Mouse (Mus musculus): ENCODE measurements around the gene Mlana. TPM values are rescaled to one million over a fixed set of nuclear protein-coding genes. Genes with fewer than 3 reads are reported as not detected.

The Mlana gene
- polyA plus RNA-seq, 1 experiment = not detected

GRCm38 (mm10) chr19:29657558-29657957 is 40.1 kb upstream of the Mlana start:
- Histone ChIP-seq H3K4me3 (replicated peaks; ENCODE audit: insufficient read depth, low read depth, low read length) (no peak overlapping the region), H3K4me1 (ENCODE audit: control insufficient read depth, insufficient read depth, low read length) (no peaks in the 10 kb centered on the region), H3K27me3 (ENCODE audit: control insufficient read depth, insufficient read depth, low read length) (no peaks in the 10 kb centered on the region), H3K27ac (ENCODE audit: insufficient read depth, low read length) (no peak overlapping the region)
- no peak for DNase-seq
- 91% methylated on average over 2 of the region's 2 CpGs for WGBS
- no peak for TF ChIP-seq CTCF (IDR thresholded peaks at IDR 0.05; ENCODE audit: borderline replicate concordance, insufficient read depth, low read depth, low read length)
- no peak for TF ChIP-seq POLR2A (IDR thresholded peaks at IDR 0.05; ENCODE audit: borderline replicate concordance, insufficient read depth, low read length)

- Histone ChIP-seq H3K4me3 (replicated peaks; ENCODE audit: insufficient read depth, low read depth, low read length) (no peak overlapping the region), H3K27me3 (ENCODE audit: control insufficient read depth, insufficient read depth, low read length) (no peaks in the 10 kb centered on the region), H3K27ac (ENCODE audit: insufficient read depth, low read length) (no peak overlapping the region), H3K4me1 (ENCODE audit: control insufficient read depth, insufficient read depth, low read length) (no peaks in the 10 kb centered on the region)
- WGBS = 68% methylated on average over 4 of the region's 4 CpGs
- no peak for DNase-seq
- TF ChIP-seq POLR2A (IDR thresholded peaks at IDR 0.05; ENCODE audit: borderline replicate concordance, insufficient read depth, low read length) = no peak
- no peak for TF ChIP-seq CTCF (IDR thresholded peaks at IDR 0.05; ENCODE audit: borderline replicate concordance, insufficient read depth, low read depth, low read length)
These were observed 38.8 kb upstream of the Mlana start for GRCm38 (mm10) chr19:29658836-29659235.

GRCm38 (mm10) chr19:29659705-29660104 is 37.9 kb upstream of the Mlana start:
- Histone ChIP-seq H3K27ac (ENCODE audit: insufficient read depth, low read length) (no peak overlapping the region), H3K4me1 (ENCODE audit: control insufficient read depth, insufficient read depth, low read length) (no peaks in the 10 kb centered on the region), H3K27me3 (ENCODE audit: control insufficient read depth, insufficient read depth, low read length) (no peaks in the 10 kb centered on the region), H3K4me3 (replicated peaks; ENCODE audit: insufficient read depth, low read depth, low read length) (no peak overlapping the region)
- no peak for DNase-seq
- WGBS = 71% methylated on average over 6 of the region's 6 CpGs
- TF ChIP-seq CTCF (IDR thresholded peaks at IDR 0.05; ENCODE audit: borderline replicate concordance, insufficient read depth, low read depth, low read length) = no peak
- TF ChIP-seq POLR2A (IDR thresholded peaks at IDR 0.05; ENCODE audit: borderline replicate concordance, insufficient read depth, low read length) = no peak

- Histone ChIP-seq H3K27me3 (ENCODE audit: control insufficient read depth, insufficient read depth, low read length) (no peaks in the 10 kb centered on the region), H3K27ac (ENCODE audit: insufficient read depth, low read length) (no peak overlapping the region), H3K4me1 (ENCODE audit: control insufficient read depth, insufficient read depth, low read length) (no peaks in the 10 kb centered on the region), H3K4me3 (replicated peaks; ENCODE audit: insufficient read depth, low read depth, low read length) (no peak overlapping the region)
- 82% methylated on average over 10 of the region's 10 CpGs for WGBS
- DNase-seq = no peak
- no peak for TF ChIP-seq POLR2A (IDR thresholded peaks at IDR 0.05; ENCODE audit: borderline replicate concordance, insufficient read depth, low read length)
These were observed 36.5 kb upstream of the Mlana start for GRCm38 (mm10) chr19:29660835-29661764.

GRCm38 (mm10) chr19:29661974-29662580 is 35.5 kb upstream of the Mlana start:
- WGBS = 54% methylated on average over 6 of the region's 6 CpGs
- H3K4me1 ChIP-seq (ENCODE audit: control insufficient read depth, insufficient read depth, low read length) = no peaks in the 10 kb centered on the region
- no peak overlapping the region for H3K4me3 ChIP-seq (replicated peaks; ENCODE audit: insufficient read depth, low read depth, low read length)
- H3K27ac ChIP-seq (ENCODE audit: insufficient read depth, low read length) = no peak overlapping the region
- TF ChIP-seq POLR2A (IDR thresholded peaks at IDR 0.05; ENCODE audit: borderline replicate concordance, insufficient read depth, low read length) = no peak
- TF ChIP-seq CTCF (IDR thresholded peaks at IDR 0.05; ENCODE audit: borderline replicate concordance, insufficient read depth, low read depth, low read length) = no peak
- DNase-seq = no peak
- no peaks in the 10 kb centered on the region for H3K27me3 ChIP-seq (ENCODE audit: control insufficient read depth, insufficient read depth, low read length)

- Histone ChIP-seq H3K4me1 (ENCODE audit: control insufficient read depth, insufficient read depth, low read length) (no peaks in the 10 kb centered on the region), H3K27ac (ENCODE audit: insufficient read depth, low read length) (no peak overlapping the region), H3K27me3 (ENCODE audit: control insufficient read depth, insufficient read depth, low read length) (no peaks in the 10 kb centered on the region), H3K4me3 (replicated peaks; ENCODE audit: insufficient read depth, low read depth, low read length) (no peak overlapping the region)
- TF ChIP-seq CTCF (IDR thresholded peaks at IDR 0.05; ENCODE audit: borderline replicate concordance, insufficient read depth, low read depth, low read length) = no peak
- TF ChIP-seq POLR2A (IDR thresholded peaks at IDR 0.05; ENCODE audit: borderline replicate concordance, insufficient read depth, low read length) = no peak
- DNase-seq = no peak
- 73% methylated on average over 8 of the region's 8 CpGs for WGBS
These were observed 33.8 kb upstream of the Mlana start for GRCm38 (mm10) chr19:29663780-29664179.

GRCm38 (mm10) chr19:29664934-29665333 is 32.7 kb upstream of the Mlana start:
- Histone ChIP-seq H3K4me1 (ENCODE audit: control insufficient read depth, insufficient read depth, low read length) (no peaks in the 10 kb centered on the region), H3K4me3 (replicated peaks; ENCODE audit: insufficient read depth, low read depth, low read length) (no peak overlapping the region), H3K27ac (ENCODE audit: insufficient read depth, low read length) (no peak overlapping the region), H3K27me3 (ENCODE audit: control insufficient read depth, insufficient read depth, low read length) (no peaks in the 10 kb centered on the region)
- no peak for TF ChIP-seq CTCF (IDR thresholded peaks at IDR 0.05; ENCODE audit: borderline replicate concordance, insufficient read depth, low read depth, low read length)
- TF ChIP-seq POLR2A (IDR thresholded peaks at IDR 0.05; ENCODE audit: borderline replicate concordance, insufficient read depth, low read length) = no peak
- DNase-seq = no peak
- WGBS = 76% methylated on average over 5 of the region's 5 CpGs

- no peak for DNase-seq
- no peak overlapping the region for H3K4me3 ChIP-seq (replicated peaks; ENCODE audit: insufficient read depth, low read depth, low read length)
- TF ChIP-seq CTCF (IDR thresholded peaks at IDR 0.05; ENCODE audit: borderline replicate concordance, insufficient read depth, low read depth, low read length) = no peak
- TF ChIP-seq POLR2A (IDR thresholded peaks at IDR 0.05; ENCODE audit: borderline replicate concordance, insufficient read depth, low read length) = no peak
- no peaks in the 10 kb centered on the region for H3K4me1 ChIP-seq (ENCODE audit: control insufficient read depth, insufficient read depth, low read length)
- WGBS = 85% methylated on average over 4 of the region's 4 CpGs
- no peak overlapping the region for H3K27ac ChIP-seq (ENCODE audit: insufficient read depth, low read length)
- no peaks in the 10 kb centered on the region for H3K27me3 ChIP-seq (ENCODE audit: control insufficient read depth, insufficient read depth, low read length)
These were observed 31.5 kb upstream of the Mlana start for GRCm38 (mm10) chr19:29666164-29666563.

Data from cerebellum, adult 2 months (tissue).